In the genomic region with DNA sequence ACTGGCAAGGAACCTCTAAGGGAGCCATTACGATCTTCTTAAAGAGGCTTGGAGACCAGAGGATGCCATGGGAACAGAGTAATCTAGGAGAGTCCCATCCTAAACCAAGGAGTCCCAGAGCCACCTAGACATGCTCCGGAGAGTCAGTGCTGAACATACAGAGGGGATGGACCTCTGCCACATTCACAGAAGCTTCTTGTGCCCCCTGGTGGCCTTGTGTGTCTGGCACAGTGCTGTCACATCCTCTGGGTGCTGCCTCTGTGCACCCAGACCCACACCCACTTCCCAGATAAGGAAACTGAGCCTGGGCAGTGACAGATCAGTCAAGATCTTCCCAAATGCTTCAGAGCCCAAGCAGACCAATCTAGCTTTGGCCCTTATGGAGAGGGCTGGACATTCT, we compare ENCODE assay signal across 10 mouse cellular contexts. TPM values are rescaled to one million over a fixed set of nuclear protein-coding genes. Genes with fewer than 3 reads are reported as not detected.
DNase-seq lines count a peak whose midpoint lies in the region; ATAC-seq and TF ChIP-seq lines count a peak whose summit lies in the region.
"Had no signal": no experiment of that assay in that cellular context is flagged by ENCODE, and none has a peak within 500 bp of the region (broad histone marks: within the 10 kb centered on the region; RNA-seq: fewer than 3 reads in every experiment).

No protein-coding gene starts in this region.

- intact Hi-C loops in left cerebral cortex, postnatal 10 days (cut with DNase I), result no loop called here

- DNase-seq in hindbrain, postnatal 0 days (ENCODE audit: low spot score), result peak; percentile 23
- peak; percentile 10 for DNase-seq in brain, embryonic 14.5 days (ENCODE audit: low read depth)
- peak; percentile 6 for DNase-seq in lung, postnatal 36 days
- no peak for DNase-seq in cerebellum, postnatal 14 days
- no peak for DNase-seq in gastrocnemius, adult 8-10 months (ENCODE audit: low spot score in 2 of 2)
- no peak for DNase-seq in left cerebral cortex, postnatal 10 days (ENCODE audit: extremely low spot score in 1 of 2, low spot score in 2 of 2)

- no peak overlapping the region for H3K9ac ChIP-seq in hindbrain, postnatal 0 days (replicated peaks; ENCODE audit: low read length)
- no peak overlapping the region for H3K9ac ChIP-seq in hindbrain, embryonic 13.5 days
- H3K9ac ChIP-seq: liver, embryonic 15.5 days had no signal

- no peaks in the 10 kb centered on the region for H3K9me3 ChIP-seq in hindbrain, postnatal 0 days (ENCODE audit: low read length)
- no peaks in the 10 kb centered on the region for H3K9me3 ChIP-seq in hindbrain, embryonic 13.5 days
- H3K9me3 ChIP-seq: liver, embryonic 15.5 days had no signal

- WGBS in hindbrain, postnatal 0 days, result 68% methylated on average over 2 of the region's 2 CpGs
- 74% methylated on average over 2 of the region's 2 CpGs for WGBS in hindbrain, embryonic 13.5 days

- peak; percentile 48 for TF ChIP-seq CTCF in hindbrain, postnatal 0 days (IDR thresholded peaks at IDR 0.05; ENCODE audit: low read depth)
- peak; percentile 22 for TF ChIP-seq CTCF in C2C12 (IDR thresholded peaks at IDR 0.05; ENCODE audit: control insufficient read depth, insufficient read depth, insufficient read length)
- TF ChIP-seq CTCF in brain, embryonic 14.5 days (IDR thresholded peaks at IDR 0.05; ENCODE audit: borderline replicate concordance, extremely low read depth, insufficient read depth, insufficient read length), result peak; percentile 41; the same call in 1 of the 2 replicates

- no peak for ATAC-seq in hindbrain, postnatal 0 days
- ATAC-seq in hindbrain, embryonic 13.5 days (ENCODE audit: low FRiP score), result no peak

- H3K36me3 ChIP-seq in hindbrain, postnatal 0 days (ENCODE audit: insufficient read depth, low read length), result no peaks in the 10 kb centered on the region
- no peaks in the 10 kb centered on the region for H3K36me3 ChIP-seq in hindbrain, embryonic 13.5 days
- H3K36me3 ChIP-seq in C2C12 (ENCODE audit: control insufficient read depth, insufficient read depth), result no peaks in the 10 kb centered on the region
- H3K36me3 ChIP-seq: liver, embryonic 15.5 days had no signal

- no peak overlapping the region for H3K4me2 ChIP-seq in hindbrain, postnatal 0 days (ENCODE audit: low read depth, low read length)
- H3K4me2 ChIP-seq in hindbrain, embryonic 13.5 days, result no peak overlapping the region
- H3K4me2 ChIP-seq: liver, embryonic 15.5 days had no signal

- H3K4me3 ChIP-seq in hindbrain, postnatal 0 days (ENCODE audit: low read length), result no peak overlapping the region
- no peak overlapping the region for H3K4me3 ChIP-seq in hindbrain, embryonic 13.5 days
- no peak overlapping the region for H3K4me3 ChIP-seq in C2C12 (ENCODE audit: insufficient read depth, poor library complexity, severe bottlenecking)
- H3K4me3 ChIP-seq: liver, embryonic 15.5 days had no signal

- H3K27me3 ChIP-seq in hindbrain, postnatal 0 days (ENCODE audit: insufficient read depth, low read length), result no peaks in the 10 kb centered on the region
- no peaks in the 10 kb centered on the region for H3K27me3 ChIP-seq in hindbrain, embryonic 13.5 days
- peaks cover 52% of the 10 kb centered on the region for H3K27me3 ChIP-seq in C2C12 (ENCODE audit: control insufficient read depth, insufficient read depth, insufficient read length)

- H3K4me1 ChIP-seq in hindbrain, postnatal 0 days (ENCODE audit: insufficient read depth, low read length), result no peaks in the 10 kb centered on the region
- H3K4me1 ChIP-seq in hindbrain, embryonic 13.5 days (replicated peaks), result peaks cover 8% of the 10 kb centered on the region
- H3K4me1 ChIP-seq: liver, embryonic 15.5 days had no signal

- H3ac ChIP-seq in C2C12 (ENCODE audit: control insufficient read depth, insufficient read length, low read depth), result no peak overlapping the region

- no peak overlapping the region for H3K27ac ChIP-seq in hindbrain, postnatal 0 days
- H3K27ac ChIP-seq in hindbrain, embryonic 13.5 days, result no peak overlapping the region
- H3K27ac ChIP-seq: liver, embryonic 15.5 days had no signal

- H3K79me3 ChIP-seq in C2C12 (ENCODE audit: low read depth), result no peaks in the 10 kb centered on the region

- TF ChIP-seq POLR2A in brain, embryonic 14.5 days (IDR thresholded peaks at IDR 0.05; ENCODE audit: borderline replicate concordance, extremely low read depth, insufficient read depth, insufficient read length, poor library complexity, severe bottlenecking), result no peak

- no peaks in the 10 kb centered on the region for H3K79me2 ChIP-seq in C2C12 (ENCODE audit: control insufficient read depth, insufficient read depth)

TF ChIP-seq in C2C12, 6 proteins besides CTCF, POLR2A, EP300 and RAD21:
- TF ChIP-seq FOSL1 (IDR thresholded peaks at IDR 0.05; ENCODE audit: insufficient read depth, low read length, poor library complexity, severe bottlenecking) (no peak), USF1 (IDR thresholded peaks at IDR 0.05; ENCODE audit: low read depth) (no peak), MYOD1 (IDR thresholded peaks at IDR 0.05; ENCODE audit: control insufficient read depth, insufficient read length, low read depth) (no peak), CEBPB (IDR thresholded peaks at IDR 0.05; ENCODE audit: low read depth) (no peak), MAX (IDR thresholded peaks at IDR 0.05) (no peak), MYOG (IDR thresholded peaks at IDR 0.05; ENCODE audit: control insufficient read depth, extremely low read depth, insufficient read length) (no peak)

RNA-seq across cellular contexts. Expression of gene Bsnd, which starts 1.6 kb away (rescaled TPM):
- total RNA-seq in hindbrain, postnatal 0 days (2014; rRNA removed), result not detected in 2 replicates
- not detected in 2 replicates for polyA plus RNA-seq in hindbrain, postnatal 0 days (2015; fragmentation: Nextera tagmentation; extraction: Ambion mirVana)
- not detected in 2 replicates for polyA plus RNA-seq in hindbrain, embryonic 13.5 days (2015; fragmentation: Nextera tagmentation; extraction: Ambion mirVana)
- polyA plus RNA-seq in C2C12 (2012; fragmentation: generic; extraction: Trizol), result not detected
- not detected in 2 replicates for polyA plus RNA-seq in brain, embryonic 14.5 days (2012; rRNA removed)
- total RNA-seq in gastrocnemius, adult 8-10 months (2022), result under 1 TPM in 1 of 4 experiments, not detected in 3; 0.09 TPM
- not detected for total RNA-seq in left cerebral cortex, postnatal 10 days (2021)
- total RNA-seq: heart, postnatal 10 days had no signal
- polyA plus RNA-seq: liver, embryonic 15.5 days had no signal

RNA-seq across cellular contexts. Expression of gene Pcsk9, which starts 29.5 kb away (rescaled TPM):
- total RNA-seq in hindbrain, postnatal 0 days (2014; rRNA removed), result 38.8 and 48.7 TPM in 2 replicates
- 18.8 and 20.3 TPM in 2 replicates for polyA plus RNA-seq in hindbrain, postnatal 0 days (2015; fragmentation: Nextera tagmentation; extraction: Ambion mirVana)
- 1.3 and 1.6 TPM in 2 replicates for polyA plus RNA-seq in hindbrain, embryonic 13.5 days (2015; fragmentation: Nextera tagmentation; extraction: Ambion mirVana)
- 7.3 TPM for polyA plus RNA-seq in C2C12 (2012; fragmentation: generic; extraction: Trizol)
- 2.3 and 3.5 TPM in 2 replicates for polyA plus RNA-seq in brain, embryonic 14.5 days (2012; rRNA removed)
- not detected for total RNA-seq in gastrocnemius, adult 8-10 months (2022)
- total RNA-seq in left cerebral cortex, postnatal 10 days (2021), result 1 to 10 TPM; 4.1 to 5.2 TPM
- total RNA-seq: heart, postnatal 10 days had no signal

Comparison
In these comparisons a context has a peak if more than half of its experiments do, and no peak if none do; other contexts are left out.
1. DNase-seq: peak in hindbrain, postnatal 0 days (single experiment), brain, embryonic 14.5 days (single experiment) and lung, postnatal 36 days (single experiment); none in cerebellum, postnatal 14 days (0 of 2), gastrocnemius, adult 8-10 months (0 of 2) and left cerebral cortex, postnatal 10 days (0 of 2).
2. Peak in every context shown above with its lines, with median percentiles within 50 percentile points of each other: CTCF ChIP-seq.